Mouse (Mus musculus) small intestine, adult 2 months (tissue): ENCODE measurements around the gene Pttg1.

Experiments used
- CTCF ChIP-seq: fragments of 200-500 bp; IDR thresholded peaks from 2 replicates; pipeline ENCODE4 v1.5.1; 2012; ENCODE audit warnings: low read depth, mild to moderate bottlenecking, control low read depth, inconsistent platforms, low read length, moderate library complexity, mixed read lengths; ENCODE audit not compliant: insufficient replicate concordance, insufficient read length; ENCODE audit errors: extremely low read depth
- POLR2A ChIP-seq: fragments of 200-500 bp; IDR thresholded peaks from 2 replicates; pipeline ENCODE4 v1.6.1; 2012; ENCODE audit warnings: low read depth, mild to moderate bottlenecking, control low read depth, inconsistent platforms, low read length, moderate library complexity

DNA sequence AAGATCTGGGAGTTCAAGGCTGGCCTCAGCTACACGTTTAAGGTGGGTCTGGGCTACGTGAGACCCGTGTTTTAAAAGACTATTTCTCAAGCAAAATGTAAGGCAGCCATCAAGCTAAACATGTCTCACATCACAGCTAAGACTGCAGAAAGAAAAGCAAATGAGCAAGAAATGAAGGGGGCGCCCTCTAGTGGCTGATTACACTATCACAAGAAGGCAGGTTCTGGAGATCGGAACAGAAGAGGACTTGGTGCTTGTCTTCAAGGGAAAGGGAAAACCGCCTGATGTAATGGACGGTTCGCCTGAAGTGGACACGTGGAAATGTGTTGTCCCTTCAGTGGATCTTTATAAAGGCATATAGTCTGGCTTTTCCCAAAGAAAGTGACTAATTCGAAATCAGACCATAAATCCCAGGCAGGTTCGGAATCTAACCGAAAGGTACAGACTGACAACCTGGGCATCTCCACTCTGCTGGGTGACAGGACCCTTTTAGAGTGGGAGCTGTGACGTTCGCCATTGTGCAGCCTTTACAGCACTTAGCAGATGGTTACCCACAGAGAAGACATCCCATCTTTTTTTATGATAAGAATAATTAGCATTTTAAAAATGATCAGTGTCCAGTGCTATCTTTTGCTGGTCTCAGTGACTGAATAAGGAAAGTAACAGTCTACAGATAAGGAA is 13.1 kb downstream of the Pttg1 start:
- TF ChIP-seq CTCF = peak; percentile 59; the same call in 1 of the 2 replicates
- no peak for TF ChIP-seq POLR2A
